Mouse (Mus musculus) mature B cell (primary cell): ENCODE results near the gene Mob4.

Source experiments
- in situ Hi-C: fragments of 300-500 bp; cut with MboI; formaldehyde crosslinking; loops from 2 replicates; pipeline ENCODE4 v1.14.3; 2019

The Mob4 gene

GRCm38 (mm10) chr1:55131424-55132014 is 488 bp downstream of the Mob4 start:
- in situ Hi-C loops, result no loop called here

- in situ Hi-C loops, result no loop called here
Measured at GRCm38 (mm10) chr1:55132308-55132707, 1.3 kb downstream of the Mob4 start.

GRCm38 (mm10) chr1:55133173-55133572 is 2.1 kb downstream of the Mob4 start:
- in situ Hi-C loops, result no loop called here

GRCm38 (mm10) chr1:55134301-55134700 is 3.3 kb downstream of the Mob4 start:
- in situ Hi-C loops, result no loop called here

GRCm38 (mm10) chr1:55135846-55136245 is 4.8 kb downstream of the Mob4 start:
- in situ Hi-C loops, result no loop called here

- in situ Hi-C loops, result no loop called here
Measured at GRCm38 (mm10) chr1:55144338-55144737, 13.3 kb downstream of the Mob4 start.

GRCm38 (mm10) chr1:55145556-55145955 is 14.5 kb downstream of the Mob4 start:
- in situ Hi-C loops, result no loop called here

GRCm38 (mm10) chr1:55157329-55157728 is 26.3 kb downstream of the Mob4 start:
- in situ Hi-C loops, result no loop called here

- in situ Hi-C loops, result no loop called here
Measured at GRCm38 (mm10) chr1:55158211-55158610, 27.2 kb downstream of the Mob4 start.

GRCm38 (mm10) chr1:55158821-55159220 is 27.8 kb downstream of the Mob4 start:
- in situ Hi-C loops, result no loop called here

GRCm38 (mm10) chr1:55160218-55160617 is 29.2 kb downstream of the Mob4 start:
- in situ Hi-C loops, result no loop called here

- in situ Hi-C loops, result no loop called here
Measured at GRCm38 (mm10) chr1:55160831-55161638, 30.0 kb downstream of the Mob4 start.

GRCm38 (mm10) chr1:55161895-55162294 is 30.9 kb downstream of the Mob4 start:
- in situ Hi-C loops, result no loop called here

GRCm38 (mm10) chr1:55162781-55163180 is 31.8 kb downstream of the Mob4 start:
- in situ Hi-C loops, result no loop called here

GRCm38 (mm10) chr1:55164005-55164404 is 33.0 kb downstream of the Mob4 start:
- in situ Hi-C loops, result no loop called here

GRCm38 (mm10) chr1:55167560-55167959 is 36.5 kb downstream of the Mob4 start:
- in situ Hi-C loops, result no loop called here

GRCm38 (mm10) chr1:55168591-55168990 is 37.6 kb downstream of the Mob4 start:
- in situ Hi-C loops, result no loop called here

GRCm38 (mm10) chr1:55171361-55172325 is 40.6 kb downstream of the Mob4 start:
- in situ Hi-C loops, result no loop called here

GRCm38 (mm10) chr1:55173720-55174557 is 42.9 kb downstream of the Mob4 start:
- in situ Hi-C loops, result no loop called here

GRCm38 (mm10) chr1:55174558-55175034 is 43.6 kb downstream of the Mob4 start:
- in situ Hi-C loops, result no loop called here

GRCm38 (mm10) chr1:55179917-55180566 is 49.0 kb downstream of the Mob4 start:
- in situ Hi-C loops, result no loop called here
